Mouse (Mus musculus): ENCODE results near the gene Gm773. TPM values are rescaled to one million over a fixed set of nuclear protein-coding genes. Genes with fewer than 3 reads are reported as not detected.

Gene Gm773
- not detected in 2 replicates for polyA plus RNA-seq (2012; rRNA removed)

DNA sequence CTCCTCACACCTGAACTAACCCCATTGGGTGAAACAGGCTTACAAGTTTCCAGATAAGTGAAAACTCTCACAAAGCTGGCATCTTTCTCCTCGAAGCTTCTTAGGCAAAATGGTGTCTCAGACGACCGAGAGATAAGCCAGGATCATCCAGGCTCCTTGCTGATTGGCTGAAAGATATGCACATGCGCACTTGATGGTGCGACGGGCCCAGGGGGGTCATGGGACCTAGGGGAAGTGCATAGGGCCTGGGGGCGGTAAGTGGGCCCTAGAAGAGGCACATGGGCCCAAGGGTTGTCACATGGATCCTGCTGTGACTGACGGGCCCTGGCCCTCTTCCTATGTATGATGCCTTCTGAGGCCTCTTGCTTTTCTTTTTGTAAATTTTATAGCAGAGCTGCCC, at the start of gene Gm773:
Gene Gm773, minus strand, starts transcription at position 111 of the 400 bp plus-strand sequence.

Other genes with a start within 250 kb of the Gm773 start
- 0.06 and 0.17 TPM in 2 replicates for gene 3830403N18Rik, start 76.3 kb downstream of the Gm773 start, polyA plus RNA-seq (2012; rRNA removed)
- 0.61 and 0.66 TPM in 2 replicates for gene Zfp449, start 133.5 kb upstream of the Gm773 start, polyA plus RNA-seq (2012; rRNA removed)
- 0.29 and 0.34 TPM in 2 replicates for gene Smim10l2a, start 161.7 kb upstream of the Gm773 start, polyA plus RNA-seq (2012; rRNA removed)
- not detected in 2 replicates for gene Gm2174, start 235.1 kb upstream of the Gm773 start, polyA plus RNA-seq (2012; rRNA removed)
- gene Ints6l, start 242.0 kb upstream of the Gm773 start, polyA plus RNA-seq (2012; rRNA removed) = 47.0 and 53.6 TPM in 2 replicates